Mouse (Mus musculus): ENCODE measurements around the gene Itpkb.

GRCm38 (mm10) chr1:180468004-180468403, 137.7 kb downstream of the Itpkb start:
- TF ChIP-seq CTCF (IDR thresholded peaks at IDR 0.05; ENCODE audit: borderline replicate concordance, insufficient read depth, low read length): no peak
- TF ChIP-seq POLR2A (IDR thresholded peaks at IDR 0.05; ENCODE audit: low read depth, low read length): no peak
